Mouse (Mus musculus) heart, embryonic 13.5 days (tissue): ENCODE data around the gene Apbb1ip. TPM values are rescaled to one million over a fixed set of nuclear protein-coding genes. Genes with fewer than 3 reads are reported as not detected.

ENCODE experiments used
- ATAC-seq: fragments of 200-750 bp; cut with Nextera tagmentation; 2 replicates; pipeline ENCODE4 v1.8.0; 2017; ENCODE audit warnings: moderate TSS enrichment; ENCODE audit not compliant: insufficient number of reproducible peaks, low FRiP score, low TSS enrichment; ENCODE audit errors: extremely low read depth
- H3K27ac ChIP-seq: fragments of 300-500 bp; sonication (generic); replicated peaks from 2 replicates; pipeline ENCODE4 v1.5.1; 2015; ENCODE audit warnings: moderate library complexity, mild to moderate bottlenecking, inconsistent platforms
- H3K27me3 ChIP-seq: fragments of 300-500 bp; sonication (generic); replicated peaks from 2 replicates; pipeline ENCODE4 v1.6.1; 2015; ENCODE audit warnings: mild to moderate bottlenecking, inconsistent platforms
- H3K36me3 ChIP-seq: fragments of 300-500 bp; sonication (generic); 2 replicates; pipeline ENCODE4 v1.6.1; 2015; ENCODE audit warnings: mild to moderate bottlenecking, inconsistent platforms
- H3K4me1 ChIP-seq: fragments of 300-500 bp; sonication (generic); 2 replicates; pipeline ENCODE4 v1.6.1; 2015; ENCODE audit warnings: inconsistent platforms
- H3K4me2 ChIP-seq: fragments of 300-500 bp; sonication (generic); 2 replicates; pipeline ENCODE4 v1.6.1; 2015; ENCODE audit warnings: inconsistent platforms, mild to moderate bottlenecking, moderate library complexity
- H3K4me3 ChIP-seq: fragments of 300-500 bp; sonication (generic); 2 replicates; pipeline ENCODE4 v1.5.1; 2015; ENCODE audit warnings: moderate library complexity, mild to moderate bottlenecking, inconsistent platforms
- H3K9ac ChIP-seq: fragments of 300-500 bp; sonication (generic); 2 replicates; pipeline ENCODE4 v1.6.1; 2015; ENCODE audit warnings: inconsistent platforms, mild to moderate bottlenecking, moderate library complexity
- H3K9me3 ChIP-seq: fragments of 300-500 bp; sonication (generic); 2 replicates; pipeline ENCODE4 v1.6.1; 2016; ENCODE audit warnings: inconsistent platforms
- WGBS: fragments of 180-500 bp; shearing (Covaris S2); methylation state at CpG from one replicate; pipeline ENCODE4 v1.1.7; 2015; ENCODE audit warnings: mixed read lengths; 5-methylcytosine and 5-hydroxymethylcytosine counted together
- polyA plus RNA-seq: library from polyadenylated mRNA; unstranded; fragments of >200 nt; fragmentation: Nextera tagmentation; extraction: Ambion mirVana; gene quantifications from 2 replicates; pipeline ENCODE4 v1.2.1, GENCODE M21; 2015

Apbb1ip gene
- polyA plus RNA-seq, 1 experiment from 2014 or later, result 1.4 TPM

DNA sequence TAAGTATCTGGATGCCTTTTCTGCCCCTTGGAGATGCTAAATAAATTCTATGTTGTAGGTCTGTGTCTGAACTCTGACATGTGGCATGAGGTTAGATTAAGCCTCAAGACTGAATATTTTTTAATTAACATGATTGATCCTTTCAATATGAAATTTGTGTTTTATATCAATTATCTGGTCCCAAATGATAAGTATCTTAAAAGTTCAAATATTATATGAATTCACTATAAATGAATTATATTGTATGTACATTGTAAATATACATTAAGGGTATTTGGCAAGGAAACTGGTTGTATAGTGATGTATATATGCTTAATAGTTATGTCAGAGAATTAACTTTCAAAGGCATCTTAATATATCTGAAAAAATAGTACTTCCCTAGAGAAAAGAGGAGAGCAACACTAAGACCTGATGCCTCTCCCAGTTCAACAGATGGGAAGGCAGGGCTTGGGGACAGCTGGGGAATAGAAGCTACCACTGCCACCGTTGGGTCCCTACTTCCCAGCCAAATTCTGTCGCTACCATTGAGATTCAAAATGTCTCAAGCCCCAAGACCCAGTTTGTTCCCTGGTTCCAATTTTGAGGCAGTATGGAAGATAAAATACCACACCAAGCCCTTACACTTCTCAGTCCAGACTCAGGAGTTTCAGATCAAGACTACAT is 2.8 kb downstream of the Apbb1ip start:
- ATAC-seq, result no peak
- peaks cover 11% of the 10 kb centered on the region for H3K4me1 ChIP-seq
- no peak overlapping the region for H3K4me2 ChIP-seq
- H3K9ac ChIP-seq, result no peak overlapping the region
- no peaks in the 10 kb centered on the region for H3K36me3 ChIP-seq
- H3K27me3 ChIP-seq, result 0 out of 2 replicates have a peak, but pooled peaks cover 12% of the 10 kb centered on the region
- WGBS, result 63% methylated on average over 2 of the region's 2 CpGs
- no peak overlapping the region for H3K27ac ChIP-seq
- no peak overlapping the region for H3K4me3 ChIP-seq
- no peaks in the 10 kb centered on the region for H3K9me3 ChIP-seq

GRCm38 (mm10) chr2:22777757-22778156 is 3.9 kb downstream of the Apbb1ip start:
- 0 out of 2 replicates have a peak, but pooled peaks cover 12% of the 10 kb centered on the region for H3K27me3 ChIP-seq
- H3K9ac ChIP-seq, result no peak overlapping the region
- no peaks in the 10 kb centered on the region for H3K36me3 ChIP-seq
- no peaks in the 10 kb centered on the region for H3K9me3 ChIP-seq
- H3K4me2 ChIP-seq, result no peak overlapping the region
- 81% methylated on average over 3 of the region's 3 CpGs for WGBS
- ATAC-seq, result no peak
- H3K27ac ChIP-seq, result no peak overlapping the region
- no peak overlapping the region for H3K4me3 ChIP-seq
- peaks cover 11% of the 10 kb centered on the region for H3K4me1 ChIP-seq

GRCm38 (mm10) chr2:22780884-22781283 is 7.0 kb downstream of the Apbb1ip start:
- no peak overlapping the region for H3K27ac ChIP-seq
- H3K9me3 ChIP-seq, result no peaks in the 10 kb centered on the region
- 67% methylated on average over 1 of the region's 1 CpGs for WGBS
- no peaks in the 10 kb centered on the region for H3K36me3 ChIP-seq
- H3K4me2 ChIP-seq, result no peak overlapping the region
- no peaks in the 10 kb centered on the region for H3K4me1 ChIP-seq
- no peak overlapping the region for H3K9ac ChIP-seq
- no peaks in the 10 kb centered on the region for H3K27me3 ChIP-seq
- no peak overlapping the region for H3K4me3 ChIP-seq
- ATAC-seq, result no peak

DNA sequence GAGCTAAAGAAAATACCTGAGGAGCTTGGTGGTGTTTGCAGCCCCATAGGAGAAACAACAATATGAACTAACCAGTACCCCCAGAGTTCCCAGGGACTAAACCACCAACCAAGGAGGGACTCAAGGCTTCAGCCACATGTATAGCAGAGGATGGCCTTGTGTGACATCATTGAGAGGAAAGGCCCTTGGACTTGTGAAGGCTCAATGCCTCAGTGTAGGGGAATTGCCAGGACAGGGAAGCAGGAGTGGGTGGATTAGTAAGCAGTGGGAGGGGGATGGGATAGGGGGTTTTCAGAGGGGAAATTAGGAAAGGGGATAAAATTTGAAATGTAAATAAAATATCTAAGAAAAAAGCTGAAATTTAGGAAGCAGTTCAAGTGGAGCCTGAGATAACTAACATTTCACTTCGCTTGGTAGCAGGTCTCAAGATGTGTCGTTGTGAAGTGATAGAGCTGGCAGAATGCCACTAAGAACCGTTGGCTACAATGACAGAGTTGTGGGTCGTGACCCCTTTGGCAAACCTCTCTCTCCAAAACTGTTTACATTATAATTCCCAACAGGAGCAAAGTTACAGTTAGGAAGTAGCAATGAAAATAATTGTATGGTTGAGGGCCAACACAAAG is 7.6 kb downstream of the Apbb1ip start:
- H3K27me3 ChIP-seq, result no peaks in the 10 kb centered on the region
- H3K27ac ChIP-seq, result no peak overlapping the region
- WGBS, result 34% methylated on average over 4 of the region's 4 CpGs
- H3K9ac ChIP-seq, result no peak overlapping the region
- H3K4me1 ChIP-seq, result no peaks in the 10 kb centered on the region
- no peaks in the 10 kb centered on the region for H3K9me3 ChIP-seq
- ATAC-seq, result no peak
- H3K36me3 ChIP-seq, result no peaks in the 10 kb centered on the region
- H3K4me2 ChIP-seq, result no peak overlapping the region
- H3K4me3 ChIP-seq, result no peak overlapping the region

DNA sequence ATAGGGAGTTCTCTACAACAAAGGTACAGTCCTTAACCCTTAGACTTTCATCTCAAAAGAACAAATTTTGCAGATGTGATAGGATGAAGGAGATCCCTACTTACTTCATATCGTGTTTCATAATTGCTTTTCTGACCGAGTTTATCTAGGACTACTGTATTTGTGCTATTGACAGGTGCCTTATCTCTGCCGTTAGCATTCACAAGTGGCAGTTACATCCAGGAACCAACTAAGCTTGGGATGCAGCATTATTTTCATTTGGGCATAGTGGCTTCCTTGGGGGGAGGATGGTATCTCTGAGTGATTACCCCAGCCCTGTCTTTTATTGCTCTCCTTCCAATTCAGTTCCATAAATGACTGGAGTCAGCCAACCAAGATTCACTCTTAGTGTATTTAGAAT is 8.2 kb downstream of the Apbb1ip start:
- H3K9me3 ChIP-seq, result no peaks in the 10 kb centered on the region
- no peaks in the 10 kb centered on the region for H3K27me3 ChIP-seq
- no peaks in the 10 kb centered on the region for H3K36me3 ChIP-seq
- no peak overlapping the region for H3K4me3 ChIP-seq
- 60% methylated on average over 3 of the region's 3 CpGs for WGBS
- H3K9ac ChIP-seq, result no peak overlapping the region
- no peak overlapping the region for H3K4me2 ChIP-seq
- no peak overlapping the region for H3K27ac ChIP-seq
- no peak for ATAC-seq
- H3K4me1 ChIP-seq, result no peaks in the 10 kb centered on the region

DNA sequence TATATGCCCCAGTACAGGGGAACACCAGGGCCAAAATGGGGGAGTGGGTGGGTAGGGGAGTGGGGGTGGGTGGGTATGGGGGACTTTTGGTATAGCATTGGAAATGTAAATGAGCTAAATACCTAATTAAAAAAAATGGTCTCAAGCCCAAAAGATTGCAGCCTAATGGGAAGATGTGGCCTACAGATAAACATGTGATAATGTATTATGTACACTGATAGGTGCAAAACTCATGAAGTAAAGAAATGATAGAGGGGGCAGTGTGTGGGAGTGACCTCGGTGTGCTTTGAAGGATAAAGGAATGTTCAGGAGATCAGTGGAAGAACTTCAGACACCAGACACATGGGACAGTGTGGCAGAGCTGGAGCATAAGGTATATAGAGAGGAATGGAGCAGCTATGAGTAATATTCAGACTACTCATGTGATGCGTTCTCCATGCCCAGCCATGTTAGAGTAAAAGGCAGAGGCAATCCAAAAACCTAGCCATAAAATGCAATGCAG is 9.3 kb downstream of the Apbb1ip start:
- Histone ChIP-seq H3K9me3 (no peaks in the 10 kb centered on the region), H3K9ac (no peak overlapping the region), H3K4me3 (no peak overlapping the region), H3K36me3 (no peaks in the 10 kb centered on the region), H3K4me1 (no peaks in the 10 kb centered on the region), H3K27me3 (no peaks in the 10 kb centered on the region), H3K27ac (no peak overlapping the region), H3K4me2 (no peak overlapping the region)
- ATAC-seq, result no peak
- WGBS, result 68% methylated on average over 2 of the region's 2 CpGs

GRCm38 (mm10) chr2:22784186-22784585 is 10.3 kb downstream of the Apbb1ip start:
- no peaks in the 10 kb centered on the region for H3K9me3 ChIP-seq
- WGBS, result 69% methylated on average over 3 of the region's 3 CpGs
- no peak overlapping the region for H3K4me2 ChIP-seq
- no peaks in the 10 kb centered on the region for H3K36me3 ChIP-seq
- H3K4me3 ChIP-seq, result no peak overlapping the region
- H3K4me1 ChIP-seq, result no peaks in the 10 kb centered on the region
- H3K27me3 ChIP-seq, result no peaks in the 10 kb centered on the region
- H3K9ac ChIP-seq, result no peak overlapping the region
- no peak for ATAC-seq
- H3K27ac ChIP-seq, result no peak overlapping the region

GRCm38 (mm10) chr2:22784771-22785170 is 10.9 kb downstream of the Apbb1ip start:
- no peak for ATAC-seq
- no peaks in the 10 kb centered on the region for H3K36me3 ChIP-seq
- H3K9me3 ChIP-seq, result no peaks in the 10 kb centered on the region
- H3K9ac ChIP-seq, result no peak overlapping the region
- 51% methylated on average over 1 of the region's 1 CpGs for WGBS
- no peaks in the 10 kb centered on the region for H3K4me1 ChIP-seq
- no peak overlapping the region for H3K27ac ChIP-seq
- no peaks in the 10 kb centered on the region for H3K27me3 ChIP-seq
- H3K4me2 ChIP-seq, result no peak overlapping the region
- no peak overlapping the region for H3K4me3 ChIP-seq

GRCm38 (mm10) chr2:22788658-22789057 is 14.8 kb downstream of the Apbb1ip start:
- Histone ChIP-seq H3K4me2 (no peak overlapping the region), H3K9me3 (no peaks in the 10 kb centered on the region), H3K36me3 (no peaks in the 10 kb centered on the region), H3K27ac (no peak overlapping the region), H3K27me3 (no peaks in the 10 kb centered on the region), H3K9ac (no peak overlapping the region), H3K4me1 (no peaks in the 10 kb centered on the region), H3K4me3 (no peak overlapping the region)
- 73% methylated on average over 2 of the region's 2 CpGs for WGBS
- no peak for ATAC-seq

DNA sequence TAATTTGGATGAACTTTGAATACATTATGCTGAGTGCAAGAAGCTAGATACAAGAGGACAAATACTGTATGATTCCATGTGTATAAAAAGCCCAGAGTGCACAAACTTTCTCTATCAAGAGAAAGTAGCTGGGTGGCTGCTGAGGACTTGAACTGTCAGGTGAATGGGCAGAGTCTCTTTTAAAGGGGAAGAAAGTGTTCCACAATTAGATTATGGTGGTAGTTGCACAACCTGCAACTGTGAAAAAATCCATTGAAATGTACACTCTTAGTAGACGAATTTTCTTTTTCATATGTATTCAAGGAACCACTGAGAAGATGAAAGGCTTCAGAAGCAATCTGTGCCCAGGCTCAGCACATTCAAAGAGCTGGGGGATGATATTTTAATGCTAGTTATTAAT is 15.7 kb downstream of the Apbb1ip start:
- H3K27ac ChIP-seq, result no peak overlapping the region
- H3K4me1 ChIP-seq, result no peaks in the 10 kb centered on the region
- no peak for ATAC-seq
- WGBS, result 37% methylated on average over 1 of the region's 1 CpGs
- no peak overlapping the region for H3K9ac ChIP-seq
- no peaks in the 10 kb centered on the region for H3K36me3 ChIP-seq
- no peaks in the 10 kb centered on the region for H3K9me3 ChIP-seq
- no peak overlapping the region for H3K4me3 ChIP-seq
- no peak overlapping the region for H3K4me2 ChIP-seq
- H3K27me3 ChIP-seq, result no peaks in the 10 kb centered on the region

DNA sequence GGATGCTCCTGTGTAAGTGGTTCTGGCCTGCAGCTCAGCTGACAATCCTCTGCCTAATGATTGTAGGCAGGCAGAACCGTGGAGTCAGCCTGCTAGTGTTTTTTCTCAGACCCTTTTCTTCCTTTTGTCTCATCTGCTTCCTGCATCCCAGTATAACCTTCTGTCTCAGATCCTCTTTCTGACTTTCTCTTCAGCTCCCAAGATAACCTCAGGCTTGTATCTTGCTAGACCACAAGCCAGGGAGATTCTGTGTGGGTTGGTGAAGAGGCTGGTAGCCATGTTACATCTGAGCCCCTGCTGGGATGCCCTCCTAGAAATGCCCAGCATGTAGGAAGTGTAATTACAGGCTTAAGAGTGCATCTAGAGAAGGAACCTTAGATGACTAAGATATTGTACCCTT is 16.5 kb downstream of the Apbb1ip start:
- Histone ChIP-seq H3K4me2 (no peak overlapping the region), H3K27me3 (no peaks in the 10 kb centered on the region), H3K4me3 (no peak overlapping the region), H3K9me3 (peaks cover 6% of the 10 kb centered on the region), H3K9ac (no peak overlapping the region), H3K27ac (no peak overlapping the region), H3K4me1 (no peaks in the 10 kb centered on the region), H3K36me3 (no peaks in the 10 kb centered on the region)
- WGBS, result 25% methylated on average over 1 of the region's 1 CpGs
- ATAC-seq, result no peak

- WGBS, result 65% methylated on average over 3 of the region's 3 CpGs
These were observed 21.2 kb downstream of the Apbb1ip start for GRCm38 (mm10) chr2:22795087-22795486.

More at GRCm38 (mm10) chr2:22795087-22795486, 21.2 kb downstream of the Apbb1ip start:
- Histone ChIP-seq H3K27me3 (no peaks in the 10 kb centered on the region), H3K4me1 (no peaks in the 10 kb centered on the region), H3K9ac (no peak overlapping the region), H3K9me3 (peaks cover 17% of the 10 kb centered on the region), H3K4me2 (no peak overlapping the region), H3K4me3 (no peak overlapping the region), H3K36me3 (no peaks in the 10 kb centered on the region), H3K27ac (no peak overlapping the region)
- ATAC-seq, result no peak
